Mouse (Mus musculus): ENCODE results near the gene Gm4565. TPM values are rescaled to one million over a fixed set of nuclear protein-coding genes. Genes with fewer than 3 reads are reported as not detected.

Gm4565 gene
- not detected in 4 replicates for total RNA-seq (2023)

DNA sequence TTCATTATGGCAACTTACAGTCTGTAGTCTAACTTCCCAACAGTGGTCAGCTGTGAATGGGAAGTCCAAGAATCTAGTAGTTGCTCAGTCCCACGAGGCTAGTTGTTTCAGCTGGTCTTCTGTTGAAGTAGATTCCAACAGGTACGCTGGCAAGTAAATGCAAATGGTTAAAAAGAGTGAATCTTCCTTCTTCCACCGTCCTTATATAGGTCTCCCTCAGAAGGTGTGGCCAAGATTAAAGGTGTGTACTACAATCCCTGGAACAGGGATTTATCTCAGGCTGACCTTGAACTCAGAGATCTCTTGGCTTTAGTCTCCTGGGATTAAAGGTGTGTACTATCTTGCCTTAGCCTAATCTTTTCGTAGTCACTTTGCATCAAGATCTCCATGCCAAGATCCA lies at the start of gene Gm4565:
Gm4565 (minus strand) TSS at position 101 of the 400 bp plus-strand sequence.

DNA sequence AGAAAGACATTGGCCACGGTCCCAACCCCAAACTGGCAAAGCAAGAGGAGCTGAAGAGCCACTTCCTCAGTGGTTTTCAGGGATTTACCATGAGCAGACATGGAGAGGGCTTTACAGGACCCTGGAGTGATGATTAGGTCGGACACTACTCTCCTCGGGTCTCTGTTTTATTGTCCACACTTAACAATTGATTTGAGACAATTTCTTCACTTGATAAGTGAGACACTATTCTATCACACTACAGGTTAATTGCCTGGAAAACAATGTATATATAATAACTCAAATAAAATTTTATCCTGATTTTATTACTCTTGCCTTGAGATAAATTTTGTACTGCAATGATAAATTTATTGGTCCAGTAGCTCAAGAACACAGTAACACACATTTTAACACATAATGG lies 22.7 kb downstream of the Gm4565 start, which contains the start of gene Gm4201:
Gm4201 (minus strand) TSS at position 101 of the 400 bp plus-strand sequence.

GRCm38 (mm10) chr7:22534787-22535186 lies 53.1 kb downstream of the Gm4565 start, which contains the start of gene Gm8677:
Gene Gm8677, minus strand, starts transcription at chr7:22534887.

Other genes with a start within 250 kb of the Gm4565 start
- gene Gm8660, start 217.1 kb downstream of the Gm4565 start, total RNA-seq (2023) = not detected in 4 replicates
- not detected in 4 replicates for gene Vmn1r148, start 174.5 kb downstream of the Gm4565 start, total RNA-seq (2023)
- gene Vmn1r149, start 149.9 kb downstream of the Gm4565 start, total RNA-seq (2023) = not detected in 4 replicates
- gene Gm10665, start 124.1 kb downstream of the Gm4565 start, total RNA-seq (2023) = not detected in 4 replicates
- not detected in 4 replicates for gene Vmn1r151, start 88.4 kb downstream of the Gm4565 start, total RNA-seq (2023)
- gene Vmn1r152, start 65.2 kb downstream of the Gm4565 start, total RNA-seq (2023) = not detected in 4 replicates
- not detected in 4 replicates for gene Gm8677, start 53.2 kb downstream of the Gm4565 start, total RNA-seq (2023)
- gene Gm4201, start 22.8 kb downstream of the Gm4565 start, total RNA-seq (2023) = not detected in 4 replicates
- not detected in 4 replicates for gene Vmn1r155, start 69.9 kb upstream of the Gm4565 start, total RNA-seq (2023)
- not detected in 4 replicates for gene Gm8693, start 104.2 kb upstream of the Gm4565 start, total RNA-seq (2023)
- gene Gm4567, start 131.6 kb upstream of the Gm4565 start, total RNA-seq (2023) = not detected in 4 replicates
- not detected in 4 replicates for gene Vmn1r157, start 173.6 kb upstream of the Gm4565 start, total RNA-seq (2023)
- not detected in 4 replicates for gene Vmn1r158, start 202.7 kb upstream of the Gm4565 start, total RNA-seq (2023)